Comparison of ENCODE assay signal across 8 mouse cellular contexts in the genomic region with DNA sequence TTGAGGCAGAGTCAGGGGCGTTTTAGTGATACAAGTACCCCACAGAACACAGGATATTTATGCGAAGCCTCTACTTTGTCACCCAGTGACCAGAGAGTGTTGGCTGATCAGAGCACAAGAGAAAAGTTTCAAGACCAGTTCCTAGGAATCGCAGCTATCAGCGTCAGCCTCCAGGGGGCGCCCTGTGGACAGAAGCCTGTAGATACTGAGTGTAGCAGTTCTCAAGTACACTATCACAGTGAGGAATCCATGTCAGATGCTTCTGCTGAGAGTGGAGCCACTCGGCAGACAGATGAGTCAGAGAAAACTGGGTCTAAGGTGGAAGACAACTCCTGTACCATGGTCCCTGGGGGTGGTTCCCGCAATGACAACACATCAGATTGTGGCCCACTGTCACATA.
A peak's percentile ranks its signal among the peaks of the same experiment; 100 is the strongest.
DNase-seq lines count a peak whose midpoint lies in the region; TF ChIP-seq lines count a peak whose summit lies in the region.

No protein-coding gene starts in this region.

- no peak overlapping the region for H3K27ac ChIP-seq in heart, adult 2 months

- TF ChIP-seq EP300 in heart, adult 2 months (IDR thresholded peaks at IDR 0.05; ENCODE audit: insufficient read depth, low read depth, low read length) = no peak

- no peaks in the 10 kb centered on the region; the same call in 1 of the 2 replicates for H3K4me1 ChIP-seq in heart, adult 2 months (ENCODE audit: control insufficient read depth, insufficient read depth, low read length)

- H3K27me3 ChIP-seq in heart, adult 2 months (ENCODE audit: control insufficient read depth, insufficient read depth, low read length) = no peaks in the 10 kb centered on the region

- no peak overlapping the region for H3K9ac ChIP-seq in heart, adult 2 months (ENCODE audit: low read depth, low read length)

- TF ChIP-seq POLR2A in heart, adult 2 months (IDR thresholded peaks at IDR 0.05; ENCODE audit: insufficient read depth, low read depth, low read length) = no peak

- H3K79me2 ChIP-seq in heart, adult 2 months (replicated peaks; ENCODE audit: control insufficient read depth, insufficient read depth, low read length) = peaks cover 2% of the 10 kb centered on the region

- intact Hi-C loops in heart, adult 2 months (cut with DNase I) = no loop called here
- intact Hi-C loops in heart, postnatal 25 days (cut with DNase I) = no loop called here

- DNase-seq in heart, adult 2 months = peak; percentile 35 to 70
- DNase-seq in heart, postnatal 25 days (ENCODE audit: low spot score) = no peak
- peak; percentile 50 to 55 for DNase-seq in B cell, adult 2 months
- peak; percentile 68 for DNase-seq in adrenal gland, postnatal 10 days
- peak; percentile 48 for DNase-seq in embryo, embryonic 11 days
- DNase-seq in kidney, postnatal 4 days = peak; percentile 67 to 71
- peak; percentile 20 for DNase-seq in lung, postnatal 25 days (ENCODE audit: low spot score)
- peak; percentile 61 for DNase-seq in thymus, postnatal 0 days (ENCODE audit: low spot score)

- peak; percentile 85 for TF ChIP-seq CTCF in heart, adult 2 months (IDR thresholded peaks at IDR 0.05)

- no peaks in the 10 kb centered on the region for H3K36me3 ChIP-seq in heart, adult 2 months (ENCODE audit: control insufficient read depth, insufficient read depth, low read length)

- H3K4me3 ChIP-seq in heart, adult 2 months = no peak overlapping the region

- 58% methylated on average over 7 of the region's 7 CpGs for WGBS in heart, adult 2 months
